Mouse (Mus musculus) stomach, embryonic 14.5 days (tissue): ENCODE data around the gene Runx2. TPM values are rescaled to one million over a fixed set of nuclear protein-coding genes. Genes with fewer than 3 reads are reported as not detected.

ENCODE experiments used
- ATAC-seq: fragments of 200-750 bp; cut with Nextera tagmentation; 2 replicates; pipeline ENCODE4 v1.8.0; 2017; ENCODE audit warnings: low read depth, moderate TSS enrichment; ENCODE audit not compliant: insufficient number of reproducible peaks, insufficient read depth, low FRiP score
- H3K27ac ChIP-seq: fragments of 300-500 bp; sonication (generic); 2 replicates; pipeline ENCODE4 v1.5.1; 2014; ENCODE audit warnings: mild to moderate bottlenecking, low read length, moderate library complexity, mixed read lengths
- H3K27me3 ChIP-seq: fragments of 300-500 bp; sonication (generic); 2 replicates; pipeline ENCODE4 v1.6.1; 2014; ENCODE audit warnings: low read length, control low read depth, mixed read lengths; ENCODE audit not compliant: control insufficient read depth, insufficient read depth
- H3K36me3 ChIP-seq: fragments of 300-500 bp; sonication (generic); 2 replicates; pipeline ENCODE4 v1.6.1; 2014; ENCODE audit warnings: mild to moderate bottlenecking, control low read depth, low read length, moderate library complexity, mixed read lengths; ENCODE audit not compliant: control insufficient read depth, insufficient read depth
- H3K4me1 ChIP-seq: fragments of 300-500 bp; sonication (generic); 2 replicates; pipeline ENCODE4 v1.6.1; 2014; ENCODE audit warnings: low read length, control low read depth, mixed read lengths; ENCODE audit not compliant: control insufficient read depth, insufficient read depth
- H3K4me2 ChIP-seq: fragments of 300-500 bp; sonication (generic); replicated peaks from 2 replicates; pipeline ENCODE4 v1.6.1; 2014; ENCODE audit warnings: low read depth, low read length, control low read depth
- H3K4me3 ChIP-seq: fragments of 300-500 bp; sonication (generic); 2 replicates; pipeline ENCODE4 v1.5.1; 2014; ENCODE audit warnings: low read depth, low read length, control low read depth
- H3K9ac ChIP-seq: fragments of 300-500 bp; sonication (generic); replicated peaks from 2 replicates; pipeline ENCODE4 v1.6.1; 2014; ENCODE audit warnings: low read depth, mild to moderate bottlenecking, control low read depth, low read length, moderate library complexity, mixed read lengths
- H3K9me3 ChIP-seq: fragments of 300-500 bp; sonication (generic); 2 replicates; pipeline ENCODE4 v1.6.1; 2016; ENCODE audit warnings: low read depth, low read length, control low read depth; ENCODE audit not compliant: control insufficient read depth
- WGBS: fragments of 180-500 bp; shearing (Covaris S2); extraction: QIAGEN DNeasy Blood & Tissue Kit; methylation state at CpG from one replicate; pipeline ENCODE4 v1.1.7; 2014; 5-methylcytosine and 5-hydroxymethylcytosine counted together
- polyA plus RNA-seq: library from polyadenylated mRNA; unstranded; fragments of >200 nt; fragmentation: Nextera tagmentation; extraction: Ambion mirVana; gene quantifications from 2 replicates; pipeline ENCODE4 v1.2.1, GENCODE M21; 2014

The Runx2 gene
- polyA plus RNA-seq, 1 experiment from 2014 or later: 1.00 TPM

DNA sequence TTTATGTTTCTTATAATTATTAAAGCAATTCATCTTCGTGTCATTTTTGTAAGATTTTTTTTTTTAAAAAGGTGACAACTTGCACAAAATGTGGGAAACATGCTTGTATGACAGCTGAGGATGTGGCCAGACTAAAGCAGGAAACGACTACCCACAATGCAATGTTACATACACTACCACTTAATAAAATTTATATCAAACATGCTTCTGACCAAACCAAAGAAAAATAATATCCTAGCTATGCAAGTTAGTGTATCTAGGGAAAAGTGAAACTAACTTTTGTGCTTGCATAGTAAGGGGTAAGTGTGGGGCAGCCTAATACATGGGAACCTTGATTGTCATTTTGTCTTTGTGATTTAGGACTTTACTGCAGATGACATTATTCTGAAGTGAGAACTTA, 4.2 kb upstream of the Runx2 start:
- no peak for ATAC-seq
- Histone ChIP-seq H3K9me3 (no peaks in the 10 kb centered on the region), H3K4me1 (peaks cover 13% of the 10 kb centered on the region), H3K4me2 (no peak overlapping the region), H3K27ac (no peak overlapping the region), H3K27me3 (no peaks in the 10 kb centered on the region), H3K4me3 (no peak overlapping the region), H3K36me3 (no peaks in the 10 kb centered on the region), H3K9ac (no peak overlapping the region)
- 78% methylated on average over 2 of the region's 2 CpGs for WGBS

DNA sequence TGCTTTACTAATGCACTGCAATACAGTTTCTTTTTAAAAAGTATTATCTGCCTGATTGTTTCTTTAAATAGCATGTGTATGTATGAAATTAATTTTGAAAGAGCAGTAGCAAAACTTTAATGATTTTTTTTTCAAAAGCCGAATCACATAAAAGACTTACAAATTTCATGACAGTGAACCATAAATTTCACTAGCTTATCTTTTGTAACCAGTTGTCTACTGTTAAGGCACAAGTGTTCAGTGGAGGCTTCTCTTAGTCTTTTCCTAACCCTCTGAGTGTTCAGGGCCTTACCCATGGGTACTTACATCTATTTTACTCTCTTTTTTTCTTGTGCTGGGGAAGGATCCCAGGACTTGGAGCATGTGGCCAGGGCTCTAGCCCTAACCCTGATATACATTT, 7.6 kb downstream of the Runx2 start:
- WGBS: 93% methylated on average over 1 of the region's 1 CpGs
- Histone ChIP-seq H3K9ac (no peak overlapping the region), H3K27me3 (no peaks in the 10 kb centered on the region), H3K9me3 (no peaks in the 10 kb centered on the region), H3K27ac (no peak overlapping the region), H3K4me3 (no peak overlapping the region), H3K4me1 (0 out of 2 replicates have a peak, but pooled peaks cover 3% of the 10 kb centered on the region), H3K36me3 (no peaks in the 10 kb centered on the region), H3K4me2 (no peak overlapping the region)
- no peak for ATAC-seq

DNA sequence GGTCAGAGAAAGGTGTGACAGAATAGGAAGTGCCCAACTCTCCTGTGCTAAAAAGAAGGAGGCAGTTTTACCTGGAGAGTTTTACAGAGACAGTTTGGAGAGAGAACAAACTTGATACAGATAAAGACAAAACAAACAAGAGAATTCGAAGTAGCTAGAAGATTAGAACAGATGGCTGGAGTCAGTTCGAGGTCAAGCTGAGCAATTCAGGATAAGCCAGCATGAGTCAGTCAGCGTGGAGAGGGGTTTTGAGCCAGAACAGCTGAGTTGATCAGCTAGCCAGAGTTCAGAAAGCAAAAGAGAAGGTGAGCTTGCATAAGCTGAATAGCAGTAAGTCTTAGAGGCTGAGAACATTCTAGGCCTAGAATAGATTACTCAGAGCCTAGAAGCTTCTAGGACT, 17.3 kb downstream of the Runx2 start:
- H3K27me3 ChIP-seq: no peaks in the 10 kb centered on the region
- H3K9ac ChIP-seq: no peak overlapping the region
- no peak for ATAC-seq
- H3K9me3 ChIP-seq: no peaks in the 10 kb centered on the region
- H3K36me3 ChIP-seq: no peaks in the 10 kb centered on the region
- no peak overlapping the region for H3K4me2 ChIP-seq
- H3K4me1 ChIP-seq: no peaks in the 10 kb centered on the region
- 28% methylated on average over 3 of the region's 3 CpGs for WGBS
- no peak overlapping the region for H3K27ac ChIP-seq
- H3K4me3 ChIP-seq: no peak overlapping the region

DNA sequence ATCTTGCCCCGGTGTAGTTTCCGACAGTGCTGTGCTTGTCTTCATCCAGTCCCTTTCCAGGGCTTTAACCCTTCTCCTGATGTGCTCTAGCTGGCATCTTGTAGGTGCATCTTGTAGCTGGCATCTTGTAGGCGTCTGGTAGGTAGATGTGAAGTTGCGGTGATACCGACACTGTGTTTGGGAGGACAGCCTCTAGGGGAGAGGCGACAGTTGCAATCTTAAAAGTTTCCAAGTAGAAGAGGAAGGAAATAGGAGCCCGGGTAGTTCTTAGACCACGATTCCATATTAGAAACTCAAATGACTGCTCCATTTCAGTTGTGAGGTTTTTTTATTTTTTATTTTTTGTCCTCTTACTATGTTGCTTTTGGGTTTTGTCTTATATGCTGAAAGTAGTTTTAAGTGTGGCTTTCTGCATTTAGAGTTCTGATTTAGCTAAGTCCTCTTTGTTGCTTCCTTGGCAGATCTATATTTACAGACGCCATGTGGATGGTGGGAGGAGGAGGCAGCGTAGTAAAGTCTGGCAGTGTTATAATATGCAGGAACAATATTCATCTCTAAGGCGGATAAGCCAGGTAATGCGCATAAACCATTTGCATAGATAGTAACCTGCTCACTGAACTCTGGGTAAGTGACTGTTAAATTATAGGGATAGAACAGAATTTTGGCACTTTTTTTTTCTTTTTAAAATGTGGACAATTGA, 22.2 kb downstream of the Runx2 start:
- Histone ChIP-seq H3K9ac (no peak overlapping the region), H3K27me3 (no peaks in the 10 kb centered on the region), H3K4me2 (no peak overlapping the region), H3K36me3 (no peaks in the 10 kb centered on the region), H3K9me3 (no peaks in the 10 kb centered on the region), H3K4me1 (0 out of 2 replicates have a peak, but pooled peaks cover 3% of the 10 kb centered on the region), H3K4me3 (no peak overlapping the region), H3K27ac (no peak overlapping the region)
- 95% methylated on average over 12 of the region's 12 CpGs for WGBS
- ATAC-seq: no peak

DNA sequence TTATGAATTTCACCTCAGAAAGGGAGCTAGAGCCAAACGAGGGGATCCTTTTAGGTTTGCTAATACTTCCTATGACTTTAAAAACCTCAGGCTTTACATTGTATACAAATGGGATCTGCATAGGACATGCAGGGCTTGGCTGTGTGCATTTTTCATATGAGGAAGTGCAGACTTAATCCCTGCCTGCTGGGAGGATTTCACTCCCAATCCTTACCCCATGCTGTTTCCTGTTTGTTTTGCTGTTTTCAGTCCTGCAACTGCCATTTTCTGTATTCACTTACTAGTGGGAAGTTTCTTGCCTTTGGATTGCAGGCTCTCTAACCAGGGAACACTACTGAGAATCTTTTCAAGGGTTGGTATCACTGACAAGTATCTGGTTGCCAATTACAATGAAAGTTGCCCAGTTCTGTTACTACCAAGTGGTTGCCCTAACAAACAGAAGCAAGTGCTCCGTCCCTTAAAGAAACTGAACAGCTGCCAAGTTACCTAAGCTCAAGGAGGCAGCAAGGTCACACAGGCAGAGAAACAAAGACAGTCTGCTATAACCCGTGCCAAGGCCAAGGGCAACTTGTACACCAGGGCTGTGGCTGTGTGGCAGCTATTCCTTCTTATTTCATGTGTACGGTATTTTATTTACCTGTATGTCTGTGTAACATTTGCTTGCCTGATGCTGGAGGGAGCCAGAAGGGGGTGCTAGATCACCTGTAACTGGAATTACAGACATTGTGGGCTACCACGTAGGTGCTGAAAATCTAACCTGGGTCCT, 25.4 kb downstream of the Runx2 start:
- Histone ChIP-seq H3K4me3 (no peak overlapping the region), H3K4me1 (0 out of 2 replicates have a peak, but pooled peaks cover 3% of the 10 kb centered on the region), H3K9me3 (no peaks in the 10 kb centered on the region), H3K27ac (no peak overlapping the region), H3K27me3 (no peaks in the 10 kb centered on the region), H3K9ac (no peak overlapping the region), H3K4me2 (no peak overlapping the region), H3K36me3 (no peaks in the 10 kb centered on the region)
- ATAC-seq: no peak
- WGBS: 76% methylated on average over 5 of the region's 5 CpGs

DNA sequence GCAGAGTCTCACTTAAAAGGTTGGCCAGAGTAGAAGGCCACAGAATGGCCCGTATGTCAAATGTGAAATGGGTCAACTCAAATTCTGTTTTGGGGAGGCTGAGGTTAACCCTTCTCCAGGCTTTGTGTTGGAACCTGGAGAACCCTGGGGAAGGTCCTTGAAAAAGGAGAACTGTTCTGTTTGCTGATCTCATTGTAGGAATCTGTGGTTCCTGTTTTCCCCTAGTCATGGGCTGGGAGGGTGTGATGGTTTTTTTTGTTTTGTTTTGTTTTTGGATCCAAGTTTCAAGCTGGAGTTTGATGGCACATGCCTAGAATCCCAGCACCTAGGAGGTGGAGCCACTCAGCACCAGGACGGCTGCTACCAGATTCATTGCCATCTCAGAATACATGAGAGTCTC, 31.5 kb downstream of the Runx2 start:
- no peak for ATAC-seq
- no peak overlapping the region for H3K4me2 ChIP-seq
- 80% methylated on average over 2 of the region's 2 CpGs for WGBS

DNA sequence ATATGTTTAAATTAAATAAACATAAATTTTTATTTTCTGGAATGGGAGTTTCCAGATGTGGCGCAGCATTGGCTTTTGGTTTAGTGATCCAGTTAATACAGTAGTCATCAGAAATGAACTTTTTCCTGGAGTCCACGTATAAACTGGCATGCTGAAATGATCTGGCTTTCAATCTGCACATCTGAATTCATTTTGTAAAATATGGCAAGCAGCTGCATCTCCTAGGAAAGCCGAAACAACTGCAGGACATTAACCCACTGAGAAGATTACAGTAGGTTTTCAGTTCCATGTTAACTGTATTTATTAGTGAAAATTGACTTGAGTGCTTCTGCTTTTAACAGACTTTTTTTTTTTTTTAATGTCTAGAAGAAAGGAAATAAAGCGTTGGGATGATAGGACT, 32.2 kb downstream of the Runx2 start:
- Histone ChIP-seq H3K27me3 (no peaks in the 10 kb centered on the region), H3K27ac (no peak overlapping the region), H3K4me1 (no peaks in the 10 kb centered on the region), H3K36me3 (no peaks in the 10 kb centered on the region), H3K4me3 (no peak overlapping the region), H3K9me3 (no peaks in the 10 kb centered on the region), H3K9ac (no peak overlapping the region), H3K4me2 (no peak overlapping the region)
- WGBS: 86% methylated on average over 4 of the region's 4 CpGs
- ATAC-seq: no peak

More for the DNA sequence above, 31.5 kb downstream of the Runx2 start:
- Histone ChIP-seq H3K9me3 (no peaks in the 10 kb centered on the region), H3K9ac (no peak overlapping the region), H3K27ac (no peak overlapping the region), H3K27me3 (no peaks in the 10 kb centered on the region), H3K4me1 (no peaks in the 10 kb centered on the region), H3K36me3 (no peaks in the 10 kb centered on the region), H3K4me3 (no peak overlapping the region)

DNA sequence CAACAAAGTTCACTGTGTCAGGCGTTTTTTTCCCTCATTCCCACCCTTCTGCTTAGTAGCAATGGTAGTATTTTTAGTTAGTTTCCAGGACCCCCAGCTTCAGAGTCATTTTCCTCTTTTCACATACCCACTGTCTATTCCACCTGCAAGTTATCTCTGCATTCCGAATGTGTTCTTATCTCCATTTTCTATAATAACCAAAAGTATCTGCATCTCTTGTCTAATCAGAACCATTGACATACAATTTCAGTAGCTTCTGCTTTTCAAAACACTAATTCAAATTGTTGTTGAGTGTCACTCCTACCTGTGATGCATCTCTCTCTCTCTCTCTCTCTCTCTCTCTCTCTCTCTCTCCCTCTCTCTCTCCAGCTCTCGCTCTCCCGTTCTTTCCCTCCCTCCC, 34.2 kb downstream of the Runx2 start:
- H3K36me3 ChIP-seq: no peaks in the 10 kb centered on the region
- no peaks in the 10 kb centered on the region for H3K9me3 ChIP-seq
- no peak overlapping the region for H3K4me2 ChIP-seq
- no peaks in the 10 kb centered on the region for H3K4me1 ChIP-seq
- H3K27ac ChIP-seq: no peak overlapping the region
- H3K27me3 ChIP-seq: no peaks in the 10 kb centered on the region
- H3K4me3 ChIP-seq: no peak overlapping the region
- no peak overlapping the region for H3K9ac ChIP-seq
- ATAC-seq: no peak
- 65% methylated on average over 4 of the region's 4 CpGs for WGBS
